Mouse (Mus musculus) stomach, postnatal 0 days (tissue): ENCODE measurements around the gene Rnft2.

Experiments
- CTCF ChIP-seq: IDR thresholded peaks from 2 replicates; pipeline ENCODE4 v1.5.1; 2016; ENCODE audit warnings: antibody characterized with exemption, low read depth, mild to moderate bottlenecking, moderate library complexity
- EP300 ChIP-seq: optimal IDR thresholded peaks from 2 replicates; pipeline ENCODE3; 2016; ENCODE audit warnings: antibody characterized with exemption

DNA sequence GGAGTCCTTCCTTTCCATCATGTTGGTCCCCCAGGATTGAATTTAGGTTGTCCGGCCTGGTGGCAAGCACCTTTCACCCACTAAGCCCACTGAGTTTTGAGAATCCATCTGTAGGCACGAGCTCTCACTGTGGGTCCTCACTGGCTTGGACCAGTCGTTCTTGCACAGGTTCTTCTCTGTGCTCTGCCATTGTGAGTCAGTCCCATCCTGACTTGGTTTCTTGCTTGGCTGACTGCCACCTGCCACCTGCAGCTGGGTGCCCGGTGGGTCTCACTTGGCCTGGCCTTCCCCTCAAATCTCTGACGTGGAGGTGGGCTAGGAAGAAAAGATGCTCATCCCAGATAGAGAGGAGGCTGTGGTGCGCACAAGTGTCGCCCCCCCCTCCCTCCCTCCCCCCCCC, 6.1 kb upstream of the Rnft2 start:
- TF ChIP-seq EP300: no peak
- no peak for TF ChIP-seq CTCF
